Mouse (Mus musculus) stomach, postnatal 0 days (tissue): ENCODE results near the gene Adh1. TPM values are rescaled to one million over a fixed set of nuclear protein-coding genes. Genes with fewer than 3 reads are reported as not detected.
A peak's percentile ranks its signal among the peaks of the same experiment; 100 is the strongest.

Experiments used
- ATAC-seq: fragments of 200-750 bp; cut with Nextera tagmentation; 2 replicates; pipeline ENCODE4 v1.8.0; 2017; ENCODE audit not compliant: low FRiP score, low TSS enrichment
- DNase-seq: peaks from one replicate; pipeline ENCODE4 v3.0.0-alpha.2; 2016; ENCODE audit warnings: low spot score
- H3K27ac ChIP-seq: fragments of 300-500 bp; sonication (generic); replicated peaks from 2 replicates; pipeline ENCODE4 v1.5.1; 2014; ENCODE audit warnings: mild to moderate bottlenecking, control low read depth
- H3K27me3 ChIP-seq: fragments of 300-500 bp; sonication (generic); 2 replicates; pipeline ENCODE4 v1.6.1; 2014; ENCODE audit warnings: low read length; ENCODE audit not compliant: control insufficient read depth, insufficient read depth
- H3K36me3 ChIP-seq: fragments of 300-500 bp; sonication (generic); 2 replicates; pipeline ENCODE4 v1.6.1; 2014; ENCODE audit warnings: low read length, mixed read lengths; ENCODE audit not compliant: control insufficient read depth, insufficient read depth
- H3K4me1 ChIP-seq: fragments of 300-500 bp; sonication (generic); replicated peaks from 2 replicates; pipeline ENCODE4 v1.6.1; 2014; ENCODE audit warnings: antibody characterized with exemption; ENCODE audit not compliant: control insufficient read depth, insufficient read depth
- H3K4me2 ChIP-seq: fragments of 300-500 bp; sonication (generic); replicated peaks from 2 replicates; pipeline ENCODE4 v1.6.1; 2014; ENCODE audit warnings: low read depth, mild to moderate bottlenecking, control low read depth, moderate library complexity
- H3K4me3 ChIP-seq: fragments of 300-500 bp; sonication (generic); 2 replicates; pipeline ENCODE4 v1.5.1; 2014; ENCODE audit warnings: low read depth, low read length, control low read depth
- H3K9ac ChIP-seq: fragments of 300-500 bp; sonication (generic); 2 replicates; pipeline ENCODE4 v1.6.1; 2014; ENCODE audit warnings: mild to moderate bottlenecking, low read length, control low read depth, mixed read lengths
- H3K9me3 ChIP-seq: fragments of 300-500 bp; sonication (generic); 2 replicates; pipeline ENCODE4 v1.6.1; 2016; ENCODE audit warnings: low read length; ENCODE audit not compliant: control insufficient read depth
- CTCF ChIP-seq: IDR thresholded peaks from 2 replicates; pipeline ENCODE4 v1.5.1; 2016; ENCODE audit warnings: antibody characterized with exemption, low read depth, mild to moderate bottlenecking, moderate library complexity
- EP300 ChIP-seq: optimal IDR thresholded peaks from 2 replicates; pipeline ENCODE3; 2016; ENCODE audit warnings: antibody characterized with exemption
- WGBS: fragments of 180-500 bp; shearing (Covaris S2); extraction: QIAGEN DNeasy Blood & Tissue Kit; methylation state at CpG from one replicate; pipeline ENCODE4 v1.1.7; 2014; 5-methylcytosine and 5-hydroxymethylcytosine counted together
- polyA plus RNA-seq: library from polyadenylated mRNA; unstranded; fragments of >200 nt; fragmentation: Nextera tagmentation; extraction: Ambion mirVana; gene quantifications from 2 replicates; pipeline ENCODE4 v1.2.1, GENCODE M21; 2015

The Adh1 gene
- polyA plus RNA-seq, 1 experiment from 2014 or later, result 134 TPM

- Histone ChIP-seq H3K4me2 (no peak overlapping the region), H3K4me1 (no peaks in the 10 kb centered on the region), H3K36me3 (no peaks in the 10 kb centered on the region), H3K27me3 (no peaks in the 10 kb centered on the region), H3K9ac (no peak overlapping the region), H3K4me3 (no peak overlapping the region), H3K9me3 (no peaks in the 10 kb centered on the region), H3K27ac (no peak overlapping the region)
- 78% methylated on average over 7 of the region's 7 CpGs for WGBS
- DNase-seq, result no peak
- no peak for ATAC-seq
- TF ChIP-seq CTCF, result no peak
- no peak for TF ChIP-seq EP300
Measured at GRCm38 (mm10) chr3:138293298-138293895, 32.6 kb downstream of the Adh1 start.

GRCm38 (mm10) chr3:138300130-138300529, 39.3 kb downstream of the Adh1 start:
- Histone ChIP-seq H3K4me3 (no peak overlapping the region), H3K27me3 (no peaks in the 10 kb centered on the region), H3K9ac (no peak overlapping the region), H3K27ac (no peak overlapping the region), H3K9me3 (no peaks in the 10 kb centered on the region), H3K4me1 (no peaks in the 10 kb centered on the region), H3K36me3 (no peaks in the 10 kb centered on the region), H3K4me2 (no peak overlapping the region)
- 86% methylated on average over 9 of the region's 9 CpGs for WGBS
- TF ChIP-seq CTCF (no peak), EP300 (no peak)
- DNase-seq (no peak), ATAC-seq (no peak)

GRCm38 (mm10) chr3:138302676-138303075, 41.9 kb downstream of the Adh1 start:
- H3K27me3 ChIP-seq, result no peaks in the 10 kb centered on the region
- H3K9me3 ChIP-seq, result no peaks in the 10 kb centered on the region
- WGBS, result 77% methylated on average over 4 of the region's 4 CpGs
- DNase-seq (no peak), ATAC-seq (no peak)
- no peaks in the 10 kb centered on the region for H3K36me3 ChIP-seq
- no peak overlapping the region for H3K9ac ChIP-seq
- no peak overlapping the region for H3K4me2 ChIP-seq
- no peak for TF ChIP-seq CTCF
- TF ChIP-seq EP300, result no peak
- H3K4me1 ChIP-seq, result no peaks in the 10 kb centered on the region
- H3K4me3 ChIP-seq, result no peak overlapping the region
- no peak overlapping the region for H3K27ac ChIP-seq

- no peaks in the 10 kb centered on the region for H3K9me3 ChIP-seq
- DNase-seq (no peak), ATAC-seq (no peak)
- H3K4me2 ChIP-seq, result no peak overlapping the region
- peak overlapping the region; percentile 81 for H3K27ac ChIP-seq
- H3K4me3 ChIP-seq, result no peak overlapping the region
- H3K4me1 ChIP-seq, result no peaks in the 10 kb centered on the region
- no peaks in the 10 kb centered on the region for H3K36me3 ChIP-seq
- no peaks in the 10 kb centered on the region for H3K27me3 ChIP-seq
- 51% methylated on average over 6 of the region's 6 CpGs for WGBS
- H3K9ac ChIP-seq, result 0 out of 2 replicates have a peak overlapping the region, but pooled peaks have one; percentile 23
- no peak for TF ChIP-seq CTCF
- no peak for TF ChIP-seq EP300
Measured at GRCm38 (mm10) chr3:138303771-138304488, 43.1 kb downstream of the Adh1 start.

- Histone ChIP-seq H3K27ac (peak overlapping the region; percentile 81), H3K27me3 (no peaks in the 10 kb centered on the region), H3K9ac (no peak overlapping the region), H3K4me2 (no peak overlapping the region), H3K9me3 (no peaks in the 10 kb centered on the region), H3K36me3 (no peaks in the 10 kb centered on the region), H3K4me1 (no peaks in the 10 kb centered on the region), H3K4me3 (no peak overlapping the region)
- 32% methylated on average over 4 of the region's 4 CpGs for WGBS
- TF ChIP-seq CTCF, result no peak
- no peak for TF ChIP-seq EP300
- peak; percentile 43; the same call in 1 of the 2 replicates for ATAC-seq
- no peak for DNase-seq
Measured at GRCm38 (mm10) chr3:138304489-138304871, 43.7 kb downstream of the Adh1 start.
